Mouse (Mus musculus) layer of hippocampus, adult 2 months (tissue): Measurements from ENCODE around the gene Mettl21e. TPM values are rescaled to one million over a fixed set of nuclear protein-coding genes. Genes with fewer than 3 reads are reported as not detected.
"Not testable (repeated sequence)": the region's sequence is repeated elsewhere in the genome, so short reads cannot be mapped to it uniquely, and the experiment has no call there.

Source experiments
- DNase-seq, 2 experiments: peaks; one replicate each; pipeline ENCODE4 v3.0.0; 2022; ENCODE audit warnings: low spot score in 2 of 2
- H3K27ac ChIP-seq: fragments of 200-600 bp; 2 replicates; pipeline ENCODE4 v1.8.1; 2022
- H3K4me3 ChIP-seq: fragments of 200-600 bp; 2 replicates; pipeline ENCODE4 v1.8.1; 2022; ENCODE audit warnings: mild to moderate bottlenecking
- CTCF ChIP-seq: fragments of 200-600 bp; conservative IDR thresholded peaks from 2 replicates; pipeline ENCODE4 v1.8.1; 2022; ENCODE audit warnings: antibody characterized with exemption, mild to moderate bottlenecking, moderate library complexity
- long read RNA-seq, 2 experiments: library from polyadenylated mRNA; stranded (forward); transcript quantifications; one replicate each; pipeline ENCODE4 v2.0.0; 2021; ENCODE audit warnings: borderline mapping rate in 2 of 2
- total RNA-seq, 2 experiments: library from RNA; stranded (reverse); gene quantifications; 2 replicates each; pipeline ENCODE4 v1.2.3; 2021

Gene Mettl21e
- total RNA-seq = not detected
- long read RNA-seq, experiment 1 = 0 reads
- long read RNA-seq, experiment 2 = 0 reads

DNA sequence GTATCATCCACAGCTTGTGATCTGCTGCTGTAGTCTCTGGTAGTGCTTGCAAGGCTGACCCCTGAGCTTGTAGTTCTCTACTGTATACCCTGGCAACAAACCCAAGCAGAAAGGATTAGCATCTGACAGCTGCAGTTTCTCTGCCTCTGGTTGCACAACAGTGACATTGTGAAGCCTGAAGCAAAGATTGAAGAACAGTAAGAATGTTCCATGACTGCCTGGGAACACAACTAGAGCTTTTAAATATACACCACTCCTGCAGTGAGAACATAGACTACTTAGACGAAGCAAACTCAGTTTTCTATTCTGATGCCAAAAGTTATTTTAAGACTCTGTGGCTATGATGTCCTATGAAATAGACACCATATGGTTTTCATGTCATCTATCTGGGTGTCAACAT, at the start of gene Mettl21e:
TSS of gene Mettl21e (minus strand) at position 86 of the 400 bp plus-strand sequence.
- TF ChIP-seq CTCF = no peak
- Histone ChIP-seq H3K4me3 (no peak within 1 kb of the TSS), H3K27ac (no peak within 1 kb of the TSS)
- DNase-seq = no peak

DNA sequence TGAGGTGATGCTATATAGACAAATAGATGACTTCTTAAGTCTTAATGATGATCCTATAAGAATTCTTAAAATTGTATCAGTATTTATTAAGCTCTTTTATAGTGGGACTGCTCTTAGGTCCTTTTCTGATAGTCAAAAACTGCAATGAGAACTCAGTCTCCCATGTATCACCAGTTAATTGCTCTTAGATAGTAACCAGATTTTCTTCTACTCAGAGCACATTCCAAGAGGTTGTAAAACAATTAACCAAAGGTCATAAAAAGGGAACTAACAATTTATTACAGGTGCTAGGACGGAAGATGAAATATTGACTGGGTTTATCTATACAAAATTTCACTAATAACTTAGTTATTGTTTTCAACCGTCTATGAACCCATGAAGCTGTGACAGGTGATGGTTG, 21.7 kb upstream of the Mettl21e start:
- DNase-seq, H3K4me3 ChIP-seq, H3K27ac ChIP-seq: not testable (repeated sequence)

DNA sequence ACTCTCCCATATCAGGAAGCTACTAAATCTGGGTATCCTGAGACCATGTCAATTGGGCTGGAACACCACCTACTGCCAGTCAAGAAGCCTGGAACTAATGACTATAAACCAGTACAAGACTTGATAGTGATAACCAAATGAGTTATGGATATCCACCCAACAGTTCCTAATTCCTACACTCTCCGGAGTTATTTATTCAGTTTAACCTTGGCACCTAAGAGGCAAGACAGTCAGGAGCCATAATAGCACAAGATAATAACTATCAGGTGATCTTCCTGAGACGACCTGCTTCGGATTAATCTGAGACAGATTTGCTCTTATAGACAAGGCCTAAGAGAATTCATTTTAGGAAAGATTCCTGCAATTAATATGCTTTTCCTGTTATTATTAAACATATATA, 21.2 kb upstream of the Mettl21e start:
- DNase-seq = no peak
- Histone ChIP-seq H3K4me3 (no peak overlapping the region), H3K27ac (no peak overlapping the region)
- no peak for TF ChIP-seq CTCF

DNA sequence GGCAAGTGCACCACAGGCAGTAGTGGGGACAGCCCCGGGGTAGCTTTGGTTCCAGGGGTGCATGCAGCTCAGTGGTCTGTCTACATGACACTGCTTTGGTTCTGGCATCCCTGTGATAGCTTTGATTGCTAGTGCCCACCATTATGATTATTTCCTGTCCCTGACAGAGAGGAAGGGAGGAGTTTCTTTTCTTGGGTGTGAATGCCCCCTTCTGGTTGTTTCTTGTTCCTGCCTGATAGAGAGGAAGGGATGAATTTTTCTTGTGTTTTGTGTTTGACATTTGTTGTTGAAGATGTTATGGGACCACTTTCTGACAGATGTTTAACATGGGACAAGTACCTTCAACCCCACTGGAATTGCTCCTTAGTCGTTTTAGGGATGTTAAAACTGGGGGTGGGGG, 18.5 kb upstream of the Mettl21e start:
- TF ChIP-seq CTCF = peak; percentile 25; the same call in 1 of the 2 replicates
- Histone ChIP-seq H3K4me3 (no peak overlapping the region), H3K27ac (no peak overlapping the region)
- DNase-seq = no peak

DNA sequence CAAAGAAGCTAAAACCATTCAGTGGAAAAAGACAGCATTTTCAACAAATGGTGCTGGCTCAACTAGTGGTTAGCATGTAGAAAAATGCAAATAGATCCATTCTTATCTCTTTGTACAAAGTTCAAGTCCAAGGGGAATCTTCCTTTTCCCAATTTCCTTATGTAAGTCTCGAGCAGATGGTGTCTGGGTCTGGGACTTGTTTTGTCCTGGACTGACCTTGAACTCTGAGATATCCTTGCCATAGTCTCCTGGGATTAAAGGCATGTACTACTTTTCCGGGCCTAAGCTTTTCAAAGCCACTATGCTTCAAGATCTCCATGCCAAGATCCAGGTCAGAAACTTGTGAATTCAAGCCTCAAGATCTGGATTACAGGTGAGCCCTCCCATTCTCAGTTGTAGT, 16.6 kb upstream of the Mettl21e start:
- no peak for TF ChIP-seq CTCF
- Histone ChIP-seq H3K4me3 (no peak overlapping the region), H3K27ac (no peak overlapping the region)
- DNase-seq = no peak

DNA sequence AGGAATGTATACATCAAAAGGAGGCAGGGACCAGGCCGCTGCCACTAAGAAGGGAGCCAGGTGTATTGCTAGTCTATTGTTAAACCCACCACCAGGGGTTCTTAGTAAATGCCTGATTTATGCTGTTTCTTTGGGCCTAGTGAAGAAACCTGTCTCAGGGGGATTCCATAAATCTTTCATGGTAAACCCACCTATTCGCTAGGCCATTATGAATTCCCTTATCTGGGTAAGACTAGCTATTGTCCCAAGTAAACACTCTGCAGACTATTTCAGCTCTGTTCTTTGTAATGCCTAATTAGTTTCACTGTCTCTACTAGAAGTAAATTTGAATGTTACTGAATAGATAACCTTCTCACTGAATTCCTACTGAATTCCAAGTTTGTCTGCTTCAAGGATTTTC, 15.8 kb upstream of the Mettl21e start:
- not testable (repeated sequence) for H3K4me3 ChIP-seq, H3K27ac ChIP-seq, DNase-seq

DNA sequence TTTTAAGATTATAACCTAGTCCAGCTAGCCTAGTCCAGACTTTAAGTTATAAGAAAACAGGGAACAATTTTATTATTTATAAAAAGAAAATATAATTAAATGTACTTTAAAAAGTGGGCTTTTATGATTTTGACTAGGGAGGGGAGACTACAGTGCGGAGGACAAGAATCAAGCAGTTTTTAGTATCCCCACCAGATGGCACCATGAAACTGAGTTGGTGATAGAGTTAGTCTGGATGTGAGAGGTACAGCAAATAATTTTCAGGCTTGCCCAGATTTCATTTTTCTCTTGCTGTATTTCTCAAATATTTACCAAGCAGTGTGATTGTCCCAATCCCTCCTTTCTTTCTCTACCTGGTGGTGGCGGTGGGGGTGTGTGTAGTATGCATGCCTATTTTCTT, 10.3 kb upstream of the Mettl21e start:
- DNase-seq = peak; percentile 59 to 68
- Histone ChIP-seq H3K4me3 (no peak overlapping the region), H3K27ac (no peak overlapping the region)
- peak; percentile 90 for TF ChIP-seq CTCF

DNA sequence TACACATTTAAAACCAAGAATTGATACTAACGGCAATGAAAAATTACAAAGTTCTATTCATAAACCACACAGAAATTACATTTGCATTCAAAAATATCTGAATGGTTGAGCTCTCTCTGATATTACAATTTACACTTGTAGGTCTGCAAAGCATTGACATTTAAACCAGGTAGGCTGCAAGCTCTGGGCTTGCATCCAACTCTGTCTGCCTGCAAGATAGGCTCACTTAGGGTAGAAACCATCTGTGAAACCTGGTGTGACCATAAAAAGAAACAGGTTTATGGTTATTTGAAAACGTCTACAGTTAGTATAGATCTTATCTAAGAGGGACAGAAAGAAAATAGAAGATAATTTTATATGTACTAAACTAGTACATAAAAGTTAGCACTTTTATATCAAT, 1.6 kb downstream of the Mettl21e start:
- no peak for DNase-seq
- TF ChIP-seq CTCF = no peak
- Histone ChIP-seq H3K27ac (no peak overlapping the region), H3K4me3 (no peak overlapping the region)

DNA sequence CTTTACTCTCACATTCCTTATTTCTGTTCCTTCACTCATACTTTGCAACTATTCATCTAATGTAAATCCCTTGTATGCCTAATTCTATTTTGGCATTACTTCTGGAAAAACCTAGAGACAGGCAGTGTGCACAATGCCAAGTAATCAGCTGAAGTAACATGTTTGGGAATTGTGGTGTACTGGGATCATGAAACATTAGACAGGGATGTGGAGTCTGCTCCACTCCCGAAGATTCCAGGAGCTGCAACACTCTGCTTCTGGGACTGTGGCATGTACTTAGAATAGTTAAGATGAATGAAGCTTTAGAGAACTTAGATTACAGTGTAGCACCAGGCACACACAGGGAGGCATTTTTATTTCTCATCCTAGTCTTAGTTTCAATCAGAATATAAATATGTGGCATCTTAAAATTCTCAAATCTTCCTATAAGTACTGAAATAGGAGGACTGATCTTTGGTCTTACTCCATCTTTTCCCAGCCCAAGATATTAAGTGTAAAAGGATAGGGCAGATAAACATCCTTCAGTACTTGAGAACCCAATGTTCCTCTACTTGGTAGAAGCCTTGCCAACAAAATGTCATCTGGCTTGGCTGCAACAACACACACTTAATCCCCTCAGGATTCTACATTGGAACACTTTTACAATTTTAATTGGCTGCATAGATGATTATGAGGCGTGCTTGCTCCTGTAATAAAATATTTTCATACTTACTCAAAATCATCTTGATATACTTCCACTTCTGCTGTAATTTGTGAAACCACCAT, 2.2 kb downstream of the Mettl21e start:
- no peak for TF ChIP-seq CTCF
- no peak for DNase-seq
- no peak overlapping the region for H3K4me3 ChIP-seq
- no peak overlapping the region for H3K27ac ChIP-seq

DNA sequence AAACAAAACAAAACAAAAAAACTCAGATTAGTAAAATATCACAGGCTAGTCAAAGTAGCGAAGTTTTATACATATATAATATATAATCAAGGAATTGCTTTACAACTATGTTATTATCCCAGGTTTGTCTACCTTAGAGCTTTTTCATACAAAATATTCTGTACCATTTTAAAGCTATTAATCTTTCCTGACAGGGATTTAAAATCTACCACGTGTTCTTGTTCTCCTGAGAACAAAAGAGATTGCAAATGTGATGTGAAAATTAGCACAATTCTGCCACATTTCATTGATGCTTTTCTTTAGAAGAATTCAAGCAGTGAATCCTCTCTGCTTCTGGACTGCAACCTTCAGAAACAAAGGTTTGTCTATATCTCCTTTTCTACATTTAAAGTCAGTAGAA, 4.3 kb downstream of the Mettl21e start:
- no peak for TF ChIP-seq CTCF
- DNase-seq = no peak
- no peak overlapping the region for H3K27ac ChIP-seq
- no peak overlapping the region for H3K4me3 ChIP-seq

DNA sequence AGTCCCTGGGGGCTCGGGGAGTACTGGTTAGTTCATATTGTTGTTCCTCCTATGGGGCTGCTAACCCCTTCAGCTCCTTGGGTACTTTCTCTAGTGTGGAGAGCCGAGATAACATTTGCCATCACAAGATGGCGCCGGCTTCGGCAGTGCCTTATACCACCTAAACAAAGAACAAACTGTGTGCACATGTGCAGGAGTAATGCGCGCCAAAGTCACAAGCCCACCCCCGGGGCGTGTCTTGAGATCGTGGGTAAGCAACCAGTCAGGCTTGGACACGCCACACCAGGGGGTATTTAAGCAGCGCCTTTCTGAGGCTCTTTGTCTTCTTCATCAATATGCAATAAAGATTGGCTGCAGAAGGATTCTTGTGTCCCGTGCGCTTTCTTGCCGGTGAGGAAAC, 15.9 kb downstream of the Mettl21e start:
- H3K27ac ChIP-seq = no peak overlapping the region
- TF ChIP-seq CTCF = no peak
- no peak for DNase-seq
- H3K4me3 ChIP-seq = no peak overlapping the region

DNA sequence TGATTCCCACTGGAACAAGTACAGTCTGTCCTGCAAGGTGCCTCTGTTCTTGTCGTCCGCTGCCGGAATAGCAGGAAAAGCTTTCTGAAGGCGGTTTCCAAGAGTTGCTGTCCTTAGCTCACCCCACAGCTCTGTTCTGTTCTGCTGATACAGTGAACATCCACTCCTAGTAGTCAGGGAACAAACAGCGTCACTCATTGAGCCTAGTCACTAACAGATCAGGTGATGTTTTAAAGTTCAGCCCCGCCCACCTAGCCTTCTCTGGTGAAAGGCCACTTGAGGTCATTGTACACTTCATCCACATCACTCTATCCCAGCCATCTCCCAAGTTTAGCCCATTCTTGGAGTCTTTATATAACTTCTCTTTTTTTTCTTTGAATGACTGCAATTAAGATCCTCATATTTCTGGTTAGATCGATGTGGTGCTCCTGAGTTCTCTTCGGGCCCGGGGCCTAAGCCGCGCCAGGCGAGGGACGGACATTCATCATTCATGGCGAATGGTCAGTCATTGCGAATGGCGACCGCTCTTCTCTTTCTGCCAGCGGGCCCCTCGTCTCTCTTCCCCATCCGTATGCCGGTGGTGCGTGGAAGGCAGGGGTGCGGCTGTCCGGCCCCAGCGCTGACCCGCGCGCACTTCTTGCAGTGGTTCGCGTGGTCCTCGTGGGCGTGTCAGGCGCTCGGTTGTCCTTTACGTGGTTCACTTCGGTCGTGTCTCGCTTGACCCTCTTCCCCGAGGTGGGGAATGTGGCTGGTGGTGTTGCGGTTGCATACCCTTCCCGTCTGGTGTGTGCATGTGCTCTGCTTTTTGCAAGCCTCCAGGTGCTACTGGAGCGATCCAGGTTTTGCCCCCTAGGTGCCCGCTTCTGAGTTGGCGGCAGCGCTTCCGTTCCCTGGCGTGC, 20.2 kb downstream of the Mettl21e start:
- Histone ChIP-seq H3K27ac (no peak overlapping the region), H3K4me3 (peak overlapping the region; percentile 57)
- DNase-seq = peak in 1 of 2 experiments; percentile 27
- TF ChIP-seq CTCF = no peak

DNA sequence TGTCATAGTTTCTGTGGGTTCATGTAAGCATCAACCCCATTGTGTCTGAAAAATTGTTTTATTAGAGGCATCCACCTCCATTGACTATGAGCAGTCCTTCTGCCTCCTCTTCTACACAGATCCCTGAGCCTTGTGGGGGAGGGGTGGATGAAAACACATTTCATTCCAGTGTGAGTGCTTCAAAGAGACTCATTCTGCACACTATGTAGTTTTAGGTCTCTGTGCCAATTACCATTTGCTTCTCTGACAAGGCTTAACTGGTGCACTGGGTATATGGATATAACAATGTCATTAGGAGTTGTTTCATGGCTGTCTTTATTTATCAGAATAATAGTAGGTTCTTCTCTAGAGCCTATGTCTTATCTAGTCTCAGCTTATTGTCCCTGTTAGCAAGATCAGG, 32.4 kb downstream of the Mettl21e start:
- no peak overlapping the region for H3K4me3 ChIP-seq
- no peak for TF ChIP-seq CTCF
- no peak for DNase-seq
- H3K27ac ChIP-seq = no peak overlapping the region
